Mouse (Mus musculus) liver, adult (tissue): ENCODE results near the gene Jsrp1.

ENCODE experiments used
- GATA4 ChIP-seq: IDR thresholded peaks from 2 replicates; pipeline ENCODE4 v1.6.1; 2014; ENCODE audit warnings: mild to moderate bottlenecking, low read length; ENCODE audit not compliant: insufficient replicate concordance

Jsrp1 gene

GRCm38 (mm10) chr10:80813366-80813765 is at the start of gene Jsrp1:
Jsrp1 (minus strand) TSS chr10:80813498.
- TF ChIP-seq GATA4, result no peak

GRCm38 (mm10) chr10:80862305-80862704 is 49.0 kb upstream of the Jsrp1 start:
- TF ChIP-seq GATA4, result no peak

GRCm38 (mm10) chr10:80858350-80858935 is 45.1 kb upstream of the Jsrp1 start:
- TF ChIP-seq GATA4, result no peak

GRCm38 (mm10) chr10:80857848-80858247 is 44.5 kb upstream of the Jsrp1 start:
- TF ChIP-seq GATA4, result no peak

- TF ChIP-seq GATA4, result no peak
These were observed 44.1 kb upstream of the Jsrp1 start for GRCm38 (mm10) chr10:80857386-80857785.

- no peak for TF ChIP-seq GATA4
These were observed 43.6 kb upstream of the Jsrp1 start for GRCm38 (mm10) chr10:80856908-80857307.

- no peak for TF ChIP-seq GATA4
These were observed 43.0 kb upstream of the Jsrp1 start for GRCm38 (mm10) chr10:80856267-80856666.

GRCm38 (mm10) chr10:80855749-80856073 is 42.4 kb upstream of the Jsrp1 start:
- TF ChIP-seq GATA4, result no peak

GRCm38 (mm10) chr10:80854913-80855748 is 41.8 kb upstream of the Jsrp1 start, which contains the start of the genes Lsm7 and Sppl2b:
Lsm7 (minus strand) TSS chr10:80855209.
Sppl2b (plus strand) TSS chr10:80855275.
- TF ChIP-seq GATA4, result no peak; the same call in 1 of the 2 replicates

GRCm38 (mm10) chr10:80848571-80848970 is 35.3 kb upstream of the Jsrp1 start:
- no peak for TF ChIP-seq GATA4

- no peak for TF ChIP-seq GATA4
These were observed 32.4 kb upstream of the Jsrp1 start for GRCm38 (mm10) chr10:80845732-80846131.

- TF ChIP-seq GATA4, result no peak
These were observed 31.9 kb upstream of the Jsrp1 start for GRCm38 (mm10) chr10:80845055-80845693.

- TF ChIP-seq GATA4, result no peak
These were observed 30.7 kb upstream of the Jsrp1 start, which contains the start of gene Lingo3 for GRCm38 (mm10) chr10:80843931-80844547. Lingo3 (minus strand) TSS chr10:80844039.

- TF ChIP-seq GATA4, result no peak
These were observed 30.0 kb upstream of the Jsrp1 start for GRCm38 (mm10) chr10:80843087-80843930.

- no peak for TF ChIP-seq GATA4
These were observed 29.0 kb upstream of the Jsrp1 start for GRCm38 (mm10) chr10:80842334-80842733.
